In genomic region chr4:8989110-8989509, GRCm38 (mm10) we compare ENCODE assay signal across 26 mouse cellular contexts.
"Had no signal": no experiment of that assay in that cellular context is flagged by ENCODE, and none has a peak within 500 bp of the region (broad histone marks: within the 10 kb centered on the region; RNA-seq: fewer than 3 reads in every experiment).

No protein-coding gene starts in this region.

- H3K36me3 ChIP-seq: embryonic facial prominence, embryonic 10.5 days; embryonic facial prominence, embryonic 12.5 days; embryonic facial prominence, embryonic 13.5 days; embryonic facial prominence, embryonic 15.5 days; forebrain, embryonic 10.5 days; forebrain, embryonic 12.5 days; forebrain, embryonic 15.5 days had no signal

- H3K4me3 ChIP-seq: embryonic facial prominence, embryonic 10.5 days; embryonic facial prominence, embryonic 12.5 days; embryonic facial prominence, embryonic 13.5 days; embryonic facial prominence, embryonic 15.5 days; erythroblast, embryonic 14.5 days; forebrain, embryonic 10.5 days; forebrain, embryonic 12.5 days; forebrain, embryonic 13.5 days; forebrain, embryonic 15.5 days; gastrocnemius, adult 2 months; heart, adult 2 months had no signal

- H3K4me2 ChIP-seq: embryonic facial prominence, embryonic 12.5 days; embryonic facial prominence, embryonic 13.5 days; embryonic facial prominence, embryonic 15.5 days; forebrain, embryonic 12.5 days; forebrain, embryonic 13.5 days; forebrain, embryonic 15.5 days had no signal

- H3K9ac ChIP-seq: embryonic facial prominence, embryonic 12.5 days; embryonic facial prominence, embryonic 13.5 days; embryonic facial prominence, embryonic 15.5 days; forebrain, embryonic 12.5 days; forebrain, embryonic 13.5 days; forebrain, embryonic 15.5 days; forebrain, postnatal 0 days had no signal

- ATAC-seq: forebrain, embryonic 13.5 days; forebrain, embryonic 15.5 days had no signal

- H3K27me3 ChIP-seq: embryonic facial prominence, embryonic 12.5 days; forebrain, embryonic 15.5 days had no signal

- DNase-seq: cerebellum, adult 2 months; cerebellum, adult 8-10 months; cerebellum, adult 9-10 months; cerebellum, adult 9-11 months; cerebellum, postnatal 10 days; cerebellum, postnatal 14 days; cerebellum, postnatal 25 days; cerebellum, postnatal 36 days; embryo, embryonic 11 days; forebrain, postnatal 0 days; gastrocnemius, adult 2 months; gastrocnemius, postnatal 10 days; gastrocnemius, postnatal 14 days; gastrocnemius, postnatal 25 days; gastrocnemius, postnatal 36 days; heart, adult 18-20 months; heart, adult 2 months had no signal

- H3K27ac ChIP-seq: embryonic facial prominence, embryonic 12.5 days; embryonic facial prominence, embryonic 13.5 days; embryonic facial prominence, embryonic 15.5 days; forebrain, embryonic 10.5 days; forebrain, embryonic 13.5 days; forebrain, embryonic 15.5 days; gastrocnemius, adult 2 months; heart, adult 2 months had no signal

- H3K9me3 ChIP-seq: embryonic facial prominence, embryonic 10.5 days; embryonic facial prominence, embryonic 12.5 days; embryonic facial prominence, embryonic 13.5 days; embryonic facial prominence, embryonic 15.5 days; forebrain, embryonic 10.5 days; forebrain, embryonic 12.5 days; forebrain, embryonic 13.5 days; forebrain, embryonic 15.5 days had no signal
